Mouse (Mus musculus) spleen, adult 2 months (tissue): ENCODE results near the gene Odf3l2. TPM values are rescaled to one million over a fixed set of nuclear protein-coding genes. Genes with fewer than 3 reads are reported as not detected.
A peak's percentile ranks its signal among the peaks of the same experiment; 100 is the strongest.

Source experiments
- DNase-seq, 2 experiments: peaks; one replicate each; pipeline versions ENCODE4 v3.0.0 to v3.0.0-alpha.2; 2012 to 2021; ENCODE audit warnings: low spot score in 2 of 2, low read depth in 1 of 2
- H3K27ac ChIP-seq: fragments of 200-500 bp; 2 replicates; pipeline ENCODE4 v1.5.1; 2012; ENCODE audit warnings: low read length, inconsistent platforms; ENCODE audit not compliant: insufficient read depth
- H3K27me3 ChIP-seq: fragments of 200-500 bp; 2 replicates; pipeline ENCODE4 v1.6.1; 2012; ENCODE audit warnings: mild to moderate bottlenecking, moderate library complexity, low read length, inconsistent platforms; ENCODE audit not compliant: control insufficient read depth, insufficient read depth
- H3K36me3 ChIP-seq: fragments of 200-500 bp; 2 replicates; pipeline ENCODE4 v1.6.1; 2012; ENCODE audit warnings: mild to moderate bottlenecking, low read length, inconsistent platforms; ENCODE audit not compliant: control insufficient read depth, insufficient read depth
- H3K4me1 ChIP-seq: fragments of 200-500 bp; 2 replicates; pipeline ENCODE4 v1.6.1; 2011; ENCODE audit warnings: inconsistent platforms; ENCODE audit not compliant: control insufficient read depth, insufficient read depth, insufficient read length
- H3K4me3 ChIP-seq: fragments of 200-500 bp; 2 replicates; pipeline ENCODE4 v1.5.1; 2011; ENCODE audit warnings: mild to moderate bottlenecking, inconsistent platforms; ENCODE audit not compliant: insufficient read depth, insufficient read length; ENCODE audit errors: extremely low read depth
- CTCF ChIP-seq: fragments of 200-500 bp; IDR thresholded peaks from 2 replicates; pipeline ENCODE4 v1.5.1; 2011; ENCODE audit warnings: mild to moderate bottlenecking, inconsistent platforms; ENCODE audit not compliant: insufficient read depth, insufficient read length, insufficient replicate concordance; ENCODE audit errors: extremely low read depth
- POLR2A ChIP-seq: fragments of 200-500 bp; IDR thresholded peaks from 2 replicates; pipeline ENCODE4 v1.6.1; 2011; ENCODE audit warnings: low read depth, low read length, inconsistent platforms
- WGBS: fragments of 180-500 bp; shearing (Covaris S2); methylation state at CpG from one replicate; pipeline ENCODE4 v1.1.7; 2018; 5-methylcytosine and 5-hydroxymethylcytosine counted together
- polyA plus RNA-seq: library from polyadenylated mRNA; depleted of rRNA; stranded (reverse); fragments of >200 nt; gene quantifications from 2 replicates; pipeline ENCODE4 v1.2.3, GENCODE M21; 2012

The Odf3l2 gene
- polyA plus RNA-seq, 1 experiment, result not detected

GRCm38 (mm10) chr10:79664131-79664665 is 18.7 kb upstream of the Odf3l2 start, which contains the start of gene Madcam1:
Gene Madcam1, plus strand, starts transcription at chr10:79664559.
- no peaks in the 10 kb centered on the region for H3K36me3 ChIP-seq
- H3K4me3 ChIP-seq, result no peak within 1 kb of the TSS
- DNase-seq, result peak in 1 of 2 experiments; percentile 67
- H3K4me1 ChIP-seq, result no peaks in the 10 kb centered on the region
- H3K27me3 ChIP-seq, result no peaks in the 10 kb centered on the region
- no peak within 1 kb of the TSS for H3K27ac ChIP-seq
- TF ChIP-seq CTCF (peak; percentile 89), POLR2A (no peak)
- WGBS, result 22% methylated on average over 13 of the region's 13 CpGs

- no peaks in the 10 kb centered on the region for H3K4me1 ChIP-seq
- TF ChIP-seq POLR2A (no peak), CTCF (no peak)
Observed at GRCm38 (mm10) chr10:79661861-79662260, 16.3 kb upstream of the Odf3l2 start.

GRCm38 (mm10) chr10:79660298-79660697 is 14.8 kb upstream of the Odf3l2 start:
- no peak for TF ChIP-seq POLR2A
- TF ChIP-seq CTCF, result no peak
- Histone ChIP-seq H3K4me3 (no peak overlapping the region), H3K36me3 (no peaks in the 10 kb centered on the region), H3K27me3 (no peaks in the 10 kb centered on the region), H3K27ac (no peak overlapping the region), H3K4me1 (no peaks in the 10 kb centered on the region)
- no peak for DNase-seq
- WGBS, result 86% methylated on average over 2 of the region's 2 CpGs

More at GRCm38 (mm10) chr10:79661861-79662260, 16.3 kb upstream of the Odf3l2 start:
- no peaks in the 10 kb centered on the region for H3K36me3 ChIP-seq
- H3K27me3 ChIP-seq, result no peaks in the 10 kb centered on the region
- H3K27ac ChIP-seq, result no peak overlapping the region
- WGBS, result 55% methylated on average over 3 of the region's 3 CpGs
- DNase-seq, result no peak
- no peak overlapping the region for H3K4me3 ChIP-seq

DNA sequence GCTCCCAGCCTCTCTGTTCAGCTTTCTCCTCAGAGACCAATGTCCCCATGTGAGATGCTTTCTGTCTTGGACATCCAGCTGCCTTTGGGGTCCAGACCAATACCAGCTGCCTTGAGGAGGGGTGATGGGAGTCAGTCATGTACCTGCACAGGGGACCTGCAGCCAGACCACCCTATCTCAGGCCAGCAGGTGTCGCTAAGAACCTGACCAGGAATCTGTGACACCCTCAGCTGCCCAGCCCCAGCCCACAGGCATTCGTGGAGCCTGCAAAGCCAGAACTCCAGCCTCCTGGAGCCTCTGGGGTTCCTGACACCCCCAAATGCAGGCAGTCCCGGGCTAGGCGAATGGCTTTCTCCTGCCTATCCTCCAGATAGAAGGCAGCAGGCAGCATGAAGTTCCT is 13.3 kb upstream of the Odf3l2 start:
- Histone ChIP-seq H3K4me1 (no peaks in the 10 kb centered on the region), H3K27ac (no peak overlapping the region), H3K36me3 (no peaks in the 10 kb centered on the region), H3K4me3 (no peak overlapping the region), H3K27me3 (no peaks in the 10 kb centered on the region)
- no peak for DNase-seq
- TF ChIP-seq POLR2A (no peak), CTCF (no peak)
- WGBS, result 37% methylated on average over 4 of the region's 4 CpGs

- Histone ChIP-seq H3K27me3 (no peaks in the 10 kb centered on the region), H3K36me3 (no peaks in the 10 kb centered on the region), H3K27ac (no peak overlapping the region), H3K4me1 (no peaks in the 10 kb centered on the region), H3K4me3 (no peak overlapping the region)
- WGBS, result 58% methylated on average over 1 of the region's 1 CpGs
- no peak for DNase-seq
- TF ChIP-seq CTCF, result no peak
- TF ChIP-seq POLR2A, result no peak
Observed at GRCm38 (mm10) chr10:79654946-79655395, 9.4 kb upstream of the Odf3l2 start.

GRCm38 (mm10) chr10:79652789-79653188 is 7.3 kb upstream of the Odf3l2 start:
- Histone ChIP-seq H3K4me3 (no peak overlapping the region), H3K4me1 (no peaks in the 10 kb centered on the region), H3K27me3 (no peaks in the 10 kb centered on the region), H3K36me3 (no peaks in the 10 kb centered on the region), H3K27ac (no peak overlapping the region)
- 81% methylated on average over 7 of the region's 7 CpGs for whole genome bisulfite sequencing
- TF ChIP-seq POLR2A (no peak), CTCF (no peak)
- no peak for DNase-seq

GRCm38 (mm10) chr10:79649070-79649751 is 3.7 kb upstream of the Odf3l2 start:
- DNase-seq, result peak; percentile 30 to 49
- H3K4me3 ChIP-seq, result no peak overlapping the region
- TF ChIP-seq POLR2A (no peak), CTCF (peak; percentile 77; the same call in 1 of the 2 replicates)
- WGBS, result 24% methylated on average over 7 of the region's 7 CpGs
- H3K27ac ChIP-seq, result no peak overlapping the region
- no peaks in the 10 kb centered on the region for H3K36me3 ChIP-seq
- H3K4me1 ChIP-seq, result no peaks in the 10 kb centered on the region
- H3K27me3 ChIP-seq, result no peaks in the 10 kb centered on the region
